Mouse (Mus musculus): ENCODE data around the gene Smarcd3. TPM values are rescaled to one million over a fixed set of nuclear protein-coding genes. Genes with fewer than 3 reads are reported as not detected.
A peak's percentile ranks its signal among the peaks of the same experiment; 100 is the strongest.

Gene Smarcd3
- polyA plus RNA-seq, 1 experiment from 2014 or later, result 1.9 TPM

- peaks cover 4% of the 10 kb centered on the region; the same call in 1 of the 2 replicates for H3K36me3 ChIP-seq
- DNase-seq (no peak), ATAC-seq (ENCODE audit: low read depth) (no peak)
- no peak overlapping the region for H3K27ac ChIP-seq
- H3K9ac ChIP-seq, result no peak overlapping the region
- H3K9me3 ChIP-seq (replicated peaks), result no peaks in the 10 kb centered on the region
- 65% methylated on average over 14 of the region's 14 CpGs for WGBS (ENCODE audit: insufficient replicate concordance)
- no peak overlapping the region for H3K4me2 ChIP-seq
- peaks cover 84% of the 10 kb centered on the region for H3K27me3 ChIP-seq
- no peak overlapping the region for H3K4me3 ChIP-seq (replicated peaks)
- peaks cover 33% of the 10 kb centered on the region for H3K4me1 ChIP-seq (replicated peaks)
These were observed 28.3 kb downstream of the Smarcd3 start for GRCm38 (mm10) chr5:24595786-24596380.

- 72% methylated on average over 5 of the region's 5 CpGs for WGBS (ENCODE audit: insufficient replicate concordance)
- Histone ChIP-seq H3K36me3 (peaks cover 6% of the 10 kb centered on the region; the same call in 1 of the 2 replicates), H3K4me3 (replicated peaks) (no peak overlapping the region), H3K4me2 (no peak overlapping the region), H3K4me1 (replicated peaks) (peaks cover 40% of the 10 kb centered on the region), H3K27me3 (peaks cover 78% of the 10 kb centered on the region), H3K9ac (no peak overlapping the region), H3K27ac (no peak overlapping the region), H3K9me3 (replicated peaks) (no peaks in the 10 kb centered on the region)
- no peak for ATAC-seq (ENCODE audit: low read depth)
- DNase-seq, result no peak
These were observed 28.9 kb downstream of the Smarcd3 start for GRCm38 (mm10) chr5:24595261-24595660.

- H3K27me3 ChIP-seq, result peaks cover 69% of the 10 kb centered on the region
- no peak overlapping the region for H3K9ac ChIP-seq
- no peak overlapping the region for H3K27ac ChIP-seq
- no peak overlapping the region for H3K4me2 ChIP-seq
- peaks cover 15% of the 10 kb centered on the region for H3K36me3 ChIP-seq
- H3K4me3 ChIP-seq (replicated peaks), result no peak overlapping the region
- H3K4me1 ChIP-seq (replicated peaks), result peaks cover 41% of the 10 kb centered on the region
- WGBS (ENCODE audit: insufficient replicate concordance), result 81% methylated on average over 5 of the region's 5 CpGs
- no peak for ATAC-seq (ENCODE audit: low read depth)
- no peak for DNase-seq
- H3K9me3 ChIP-seq (replicated peaks), result no peaks in the 10 kb centered on the region
These were observed 29.9 kb downstream of the Smarcd3 start for GRCm38 (mm10) chr5:24594346-24594745.

- Histone ChIP-seq H3K27me3 (peaks cover 65% of the 10 kb centered on the region), H3K9ac (no peak overlapping the region), H3K4me3 (replicated peaks) (no peak overlapping the region), H3K4me2 (no peak overlapping the region), H3K4me1 (replicated peaks) (peaks cover 40% of the 10 kb centered on the region), H3K36me3 (peaks cover 19% of the 10 kb centered on the region), H3K9me3 (replicated peaks) (no peaks in the 10 kb centered on the region), H3K27ac (no peak overlapping the region)
- DNase-seq (no peak), ATAC-seq (ENCODE audit: low read depth) (no peak)
- WGBS (ENCODE audit: insufficient replicate concordance), result 71% methylated on average over 10 of the region's 10 CpGs
These were observed 30.3 kb downstream of the Smarcd3 start for GRCm38 (mm10) chr5:24593928-24594327.

GRCm38 (mm10) chr5:24593230-24593629 is 31.0 kb downstream of the Smarcd3 start:
- Histone ChIP-seq H3K36me3 (peaks cover 26% of the 10 kb centered on the region), H3K9me3 (replicated peaks) (no peaks in the 10 kb centered on the region), H3K4me3 (replicated peaks) (no peak overlapping the region), H3K27me3 (peaks cover 58% of the 10 kb centered on the region), H3K9ac (no peak overlapping the region), H3K4me2 (no peak overlapping the region), H3K27ac (no peak overlapping the region), H3K4me1 (replicated peaks) (peaks cover 40% of the 10 kb centered on the region)
- ATAC-seq (ENCODE audit: low read depth) (no peak), DNase-seq (no peak)
- WGBS (ENCODE audit: insufficient replicate concordance), result 74% methylated on average over 10 of the region's 10 CpGs

GRCm38 (mm10) chr5:24592471-24593160 is 31.6 kb downstream of the Smarcd3 start:
- 35% methylated on average over 21 of the region's 21 CpGs for WGBS (ENCODE audit: insufficient replicate concordance)
- Histone ChIP-seq H3K4me2 (peak overlapping the region; percentile 58), H3K9ac (peak overlapping the region; percentile 45; the same call in 1 of the 2 replicates), H3K9me3 (replicated peaks) (no peaks in the 10 kb centered on the region), H3K36me3 (peaks cover 28% of the 10 kb centered on the region), H3K4me3 (replicated peaks) (no peak overlapping the region), H3K27ac (no peak overlapping the region), H3K4me1 (replicated peaks) (peaks cover 45% of the 10 kb centered on the region), H3K27me3 (peaks cover 52% of the 10 kb centered on the region)
- peak; percentile 44; the same call in 1 of the 2 replicates for ATAC-seq (ENCODE audit: low read depth)
- DNase-seq, result no peak

- H3K27ac ChIP-seq, result peak overlapping the region; percentile 50; the same call in 1 of the 2 replicates
- peaks cover 48% of the 10 kb centered on the region for H3K4me1 ChIP-seq (replicated peaks)
- peak overlapping the region; percentile 45; the same call in 1 of the 2 replicates for H3K9ac ChIP-seq
These were observed 32.3 kb downstream of the Smarcd3 start for GRCm38 (mm10) chr5:24591796-24592470.

GRCm38 (mm10) chr5:24591268-24591721 is 32.9 kb downstream of the Smarcd3 start:
- H3K9ac ChIP-seq, result peak overlapping the region; percentile 45
- H3K4me1 ChIP-seq (replicated peaks), result peaks cover 49% of the 10 kb centered on the region
- DNase-seq (no peak), ATAC-seq (ENCODE audit: low read depth) (0 out of 2 replicates have a peak, but pooled peaks have one; percentile 4)
- H3K9me3 ChIP-seq (replicated peaks), result no peaks in the 10 kb centered on the region
- peak overlapping the region; percentile 34 for H3K4me3 ChIP-seq (replicated peaks)
- 9% methylated on average over 23 of the region's 23 CpGs for WGBS (ENCODE audit: insufficient replicate concordance)
- H3K27me3 ChIP-seq, result peaks cover 42% of the 10 kb centered on the region
- H3K36me3 ChIP-seq, result peaks cover 28% of the 10 kb centered on the region
- peak overlapping the region; percentile 50 for H3K27ac ChIP-seq
- H3K4me2 ChIP-seq, result peak overlapping the region; percentile 58

More at GRCm38 (mm10) chr5:24591796-24592470, 32.3 kb downstream of the Smarcd3 start:
- Histone ChIP-seq H3K4me2 (peak overlapping the region; percentile 58), H3K9me3 (replicated peaks) (no peaks in the 10 kb centered on the region), H3K4me3 (replicated peaks) (peak overlapping the region; percentile 34), H3K36me3 (peaks cover 28% of the 10 kb centered on the region), H3K27me3 (peaks cover 48% of the 10 kb centered on the region)
- DNase-seq (no peak), ATAC-seq (ENCODE audit: low read depth) (no peak)
- 25% methylated on average over 24 of the region's 24 CpGs for WGBS (ENCODE audit: insufficient replicate concordance)

GRCm38 (mm10) chr5:24589511-24590500 is 34.4 kb downstream of the Smarcd3 start:
- H3K4me2 ChIP-seq, result no peak overlapping the region
- H3K36me3 ChIP-seq, result peaks cover 28% of the 10 kb centered on the region
- H3K9me3 ChIP-seq (replicated peaks), result no peaks in the 10 kb centered on the region
- WGBS (ENCODE audit: insufficient replicate concordance), result 91% methylated on average over 20 of the region's 20 CpGs
- no peak overlapping the region for H3K4me3 ChIP-seq (replicated peaks)
- no peak overlapping the region for H3K9ac ChIP-seq
- peaks cover 34% of the 10 kb centered on the region for H3K27me3 ChIP-seq
- ATAC-seq (ENCODE audit: low read depth) (no peak), DNase-seq (no peak)
- peaks cover 55% of the 10 kb centered on the region for H3K4me1 ChIP-seq (replicated peaks)
- no peak overlapping the region for H3K27ac ChIP-seq

- Histone ChIP-seq H3K4me2 (peak overlapping the region; percentile 83), H3K9ac (peak overlapping the region; percentile 87), H3K4me1 (replicated peaks) (peaks cover 49% of the 10 kb centered on the region), H3K9me3 (replicated peaks) (no peaks in the 10 kb centered on the region), H3K36me3 (peaks cover 28% of the 10 kb centered on the region), H3K27me3 (peaks cover 13% of the 10 kb centered on the region), H3K27ac (peak overlapping the region; percentile 79), H3K4me3 (replicated peaks) (peak overlapping the region; percentile 93)
- WGBS (ENCODE audit: insufficient replicate concordance), result 9% methylated on average over 4 of the region's 4 CpGs
- DNase-seq, result no peak
- peak; percentile 60 for ATAC-seq (ENCODE audit: low read depth)
These were observed 37.0 kb downstream of the Smarcd3 start for GRCm38 (mm10) chr5:24587200-24587577.

Measured in liver, embryonic 13.5 days (tissue).